Mouse (Mus musculus) liver, embryonic 14.5 days (tissue): ENCODE data around the gene Hmcn2.

Source experiments
- CTCF ChIP-seq: IDR thresholded peaks from 2 replicates; pipeline ENCODE4 v1.5.1; 2016; ENCODE audit warnings: antibody characterized with exemption, low read depth, control low read depth
- EP300 ChIP-seq: IDR thresholded peaks from 2 replicates; pipeline ENCODE4 v1.6.1; 2016; ENCODE audit warnings: antibody characterized with exemption, low read depth

- TF ChIP-seq CTCF = peak; percentile 76
- no peak for TF ChIP-seq EP300
These were observed 14.9 kb upstream of the Hmcn2 start for GRCm38 (mm10) chr2:31299266-31299665.
